Mouse (Mus musculus) forebrain, embryonic 14.5 days (tissue): ENCODE results near the gene Sprr2h. TPM values are rescaled to one million over a fixed set of nuclear protein-coding genes. Genes with fewer than 3 reads are reported as not detected.

Experiments used
- ATAC-seq: fragments of 200-750 bp; cut with Nextera tagmentation; 2 replicates; pipeline ENCODE4 v1.8.0; 2017; ENCODE audit warnings: mild to moderate bottlenecking, moderate library complexity
- DNase-seq: peaks from one replicate; pipeline ENCODE4 v3.0.0-alpha.2; 2015; ENCODE audit warnings: low spot score
- H3K27ac ChIP-seq: fragments of 300-500 bp; sonication (generic); 2 replicates; pipeline ENCODE4 v1.5.1; 2014; ENCODE audit warnings: low read depth, mild to moderate bottlenecking, control low read depth, low read length, moderate library complexity
- H3K27me3 ChIP-seq: fragments of 300-500 bp; sonication (generic); replicated peaks from 2 replicates; pipeline ENCODE4 v1.6.1; 2014; ENCODE audit warnings: low read length, control low read depth, mixed read lengths; ENCODE audit not compliant: control insufficient read depth, insufficient read depth
- H3K36me3 ChIP-seq: fragments of 300-500 bp; sonication (generic); 2 replicates; pipeline ENCODE4 v1.6.1; 2014; ENCODE audit warnings: low read length, control low read depth; ENCODE audit not compliant: control insufficient read depth, insufficient read depth
- H3K4me1 ChIP-seq: fragments of 300-500 bp; sonication (generic); 2 replicates; pipeline ENCODE4 v1.6.1; 2014; ENCODE audit warnings: antibody characterized with exemption, low read length, control low read depth; ENCODE audit not compliant: control insufficient read depth, insufficient read depth
- H3K4me2 ChIP-seq: fragments of 300-500 bp; sonication (generic); 2 replicates; pipeline ENCODE4 v1.6.1; 2014; ENCODE audit warnings: mild to moderate bottlenecking, control low read depth, low read length
- H3K4me3 ChIP-seq: fragments of 300-500 bp; sonication (generic); 2 replicates; pipeline ENCODE4 v1.5.1; 2014; ENCODE audit warnings: low read depth, low read length, control low read depth
- H3K9ac ChIP-seq: fragments of 300-500 bp; sonication (generic); 2 replicates; pipeline ENCODE4 v1.6.1; 2014; ENCODE audit warnings: mild to moderate bottlenecking, low read length, control low read depth, moderate library complexity
- H3K9me3 ChIP-seq: fragments of 300-500 bp; sonication (generic); replicated peaks from 2 replicates; pipeline ENCODE4 v1.6.1; 2016; ENCODE audit warnings: low read length, control low read depth, mixed read lengths; ENCODE audit not compliant: control insufficient read depth
- WGBS: fragments of 180-500 bp; shearing (Covaris S2); extraction: QIAGEN DNeasy Blood & Tissue Kit; methylation state at CpG from one replicate; pipeline ENCODE4 v1.1.7; 2014; 5-methylcytosine and 5-hydroxymethylcytosine counted together
- polyA plus RNA-seq: library from polyadenylated mRNA; unstranded; fragments of >200 nt; fragmentation: Nextera tagmentation; extraction: Ambion mirVana; gene quantifications from 2 replicates; pipeline ENCODE4 v1.2.1, GENCODE M21; 2014

The Sprr2h gene
- not detected in 2 replicates for polyA plus RNA-seq

GRCm38 (mm10) chr3:92385385-92385784, at the start of gene Sprr2h:
Gene Sprr2h (plus strand): TSS chr3:92385685.
- Histone ChIP-seq H3K27ac (no peak within 1 kb of the TSS), H3K4me3 (no peak within 1 kb of the TSS), H3K27me3 (no peaks in the 10 kb centered on the region), H3K4me2 (no peak within 1 kb of the TSS), H3K4me1 (no peaks in the 10 kb centered on the region), H3K36me3 (no peaks in the 10 kb centered on the region), H3K9ac (no peak within 1 kb of the TSS), H3K9me3 (no peaks in the 10 kb centered on the region)
- no peak for ATAC-seq
- DNase-seq: no peak
- 83% methylated on average over 1 of the region's 1 CpGs for WGBS

DNA sequence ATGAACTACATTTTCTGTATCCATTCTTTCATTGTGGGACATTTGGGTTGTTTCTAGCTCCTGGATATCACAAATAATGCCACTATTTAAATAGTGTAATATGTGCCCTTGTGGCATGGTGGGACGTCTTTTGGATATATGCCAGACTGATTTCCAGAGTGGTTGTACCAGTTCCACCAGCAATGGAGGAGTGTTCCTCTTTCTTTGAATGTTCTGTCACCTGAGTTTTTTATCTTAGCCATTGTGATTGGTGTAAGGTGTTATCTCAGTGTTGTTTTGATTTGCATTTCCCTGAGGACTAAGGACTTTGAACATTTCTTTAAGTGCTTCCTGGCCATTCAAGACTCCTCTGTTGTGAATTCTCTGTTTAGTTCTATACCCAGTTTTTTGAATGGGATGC, 49.2 kb upstream of the Sprr2h start:
- H3K27ac ChIP-seq: no peak overlapping the region
- no peaks in the 10 kb centered on the region for H3K27me3 ChIP-seq
- WGBS: 90% methylated on average over 1 of the region's 1 CpGs
- H3K9me3 ChIP-seq: no peaks in the 10 kb centered on the region
- H3K9ac ChIP-seq: no peak overlapping the region
- no peak overlapping the region for H3K4me2 ChIP-seq
- DNase-seq: no peak
- no peaks in the 10 kb centered on the region for H3K4me1 ChIP-seq
- no peaks in the 10 kb centered on the region for H3K36me3 ChIP-seq
- no peak for ATAC-seq
- H3K4me3 ChIP-seq: no peak overlapping the region

- H3K4me1 ChIP-seq: no peaks in the 10 kb centered on the region
- no peaks in the 10 kb centered on the region for H3K36me3 ChIP-seq
- no peaks in the 10 kb centered on the region for H3K27me3 ChIP-seq
- H3K9ac ChIP-seq: no peak within 1 kb of the TSS
- no peak within 1 kb of the TSS for H3K4me3 ChIP-seq
- no peaks in the 10 kb centered on the region for H3K9me3 ChIP-seq
- 91% methylated on average over 5 of the region's 5 CpGs for WGBS
- H3K4me2 ChIP-seq: no peak within 1 kb of the TSS
- no peak within 1 kb of the TSS for H3K27ac ChIP-seq
- ATAC-seq: no peak
- no peak for DNase-seq
These were observed 46.6 kb upstream of the Sprr2h start, which contains the start of gene Sprr2d for GRCm38 (mm10) chr3:92338840-92339239. Gene Sprr2d (plus strand): TSS chr3:92339140.

DNA sequence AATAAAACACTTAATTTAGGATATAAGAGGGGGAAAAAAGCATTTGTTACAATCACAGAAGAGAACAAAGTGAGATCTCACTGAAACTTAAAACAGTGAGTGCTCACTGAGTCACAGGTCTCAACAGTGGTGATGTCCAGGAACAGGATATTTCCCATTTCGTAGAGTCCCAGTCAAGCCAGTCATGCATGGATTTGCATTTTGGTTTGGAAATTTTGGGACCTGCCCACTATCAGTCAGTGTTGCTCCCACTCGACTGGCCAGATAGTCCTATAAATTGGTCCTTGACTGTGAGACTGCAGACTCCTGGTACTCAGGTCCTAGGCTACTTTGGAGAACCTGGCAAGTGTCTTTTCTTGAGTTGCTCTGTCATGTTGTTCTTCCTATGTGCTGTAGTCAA, 33.6 kb upstream of the Sprr2h start, which contains the start of gene Sprr2e:
Gene Sprr2e, plus strand, starts transcription at position 301 of the 400 bp plus-strand sequence.
- no peaks in the 10 kb centered on the region for H3K4me1 ChIP-seq
- no peaks in the 10 kb centered on the region for H3K9me3 ChIP-seq
- ATAC-seq: no peak
- 83% methylated on average over 2 of the region's 2 CpGs for WGBS
- no peak within 1 kb of the TSS for H3K4me3 ChIP-seq
- no peak for DNase-seq
- H3K4me2 ChIP-seq: no peak within 1 kb of the TSS
- H3K36me3 ChIP-seq: no peaks in the 10 kb centered on the region
- H3K9ac ChIP-seq: no peak within 1 kb of the TSS
- no peak within 1 kb of the TSS for H3K27ac ChIP-seq
- no peaks in the 10 kb centered on the region for H3K27me3 ChIP-seq

GRCm38 (mm10) chr3:92361619-92362018, 23.9 kb upstream of the Sprr2h start:
- no peaks in the 10 kb centered on the region for H3K4me1 ChIP-seq
- no peaks in the 10 kb centered on the region for H3K27me3 ChIP-seq
- DNase-seq (no peak), ATAC-seq (no peak)
- no peak overlapping the region for H3K27ac ChIP-seq
- no peak overlapping the region for H3K4me3 ChIP-seq
- H3K9me3 ChIP-seq: no peaks in the 10 kb centered on the region
- H3K9ac ChIP-seq: no peak overlapping the region
- H3K4me2 ChIP-seq: no peak overlapping the region
- H3K36me3 ChIP-seq: no peaks in the 10 kb centered on the region

GRCm38 (mm10) chr3:92364887-92365286, 20.6 kb upstream of the Sprr2h start, which contains the start of gene Sprr2f:
Gene Sprr2f (plus strand): TSS chr3:92365187.
- Histone ChIP-seq H3K27ac (no peak within 1 kb of the TSS), H3K4me2 (no peak within 1 kb of the TSS), H3K4me1 (no peaks in the 10 kb centered on the region), H3K4me3 (no peak within 1 kb of the TSS), H3K9ac (no peak within 1 kb of the TSS), H3K36me3 (no peaks in the 10 kb centered on the region), H3K27me3 (no peaks in the 10 kb centered on the region), H3K9me3 (no peaks in the 10 kb centered on the region)
- DNase-seq (no peak), ATAC-seq (no peak)
- WGBS: 75% methylated on average over 3 of the region's 3 CpGs

DNA sequence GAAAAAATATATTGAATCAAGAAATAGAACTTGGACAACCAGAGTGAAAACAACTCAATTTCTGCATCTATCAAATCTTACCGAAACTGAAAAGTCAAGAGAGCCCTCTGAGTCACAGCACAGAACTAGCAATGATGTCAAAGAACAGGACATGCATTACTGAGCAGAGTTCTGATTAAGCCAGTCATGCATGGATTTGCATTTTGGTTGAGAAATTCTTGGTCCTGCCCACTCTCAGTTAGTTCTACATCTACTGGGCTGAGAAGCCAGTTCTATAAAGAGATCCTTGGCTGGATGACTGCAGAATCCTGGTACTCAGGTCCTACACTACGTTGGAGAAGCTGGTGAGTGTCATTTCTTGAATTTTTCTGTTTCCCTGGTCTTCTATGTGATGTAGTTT, 11.9 kb upstream of the Sprr2h start:
- Histone ChIP-seq H3K27ac (no peak overlapping the region), H3K4me1 (no peaks in the 10 kb centered on the region), H3K36me3 (no peaks in the 10 kb centered on the region), H3K9ac (no peak overlapping the region), H3K4me3 (no peak overlapping the region), H3K9me3 (no peaks in the 10 kb centered on the region), H3K27me3 (no peaks in the 10 kb centered on the region), H3K4me2 (no peak overlapping the region)
- 80% methylated on average over 2 of the region's 2 CpGs for WGBS
- no peak for DNase-seq
- ATAC-seq: no peak

- H3K36me3 ChIP-seq: no peaks in the 10 kb centered on the region
- no peaks in the 10 kb centered on the region for H3K9me3 ChIP-seq
- no peak overlapping the region for H3K9ac ChIP-seq
- H3K27me3 ChIP-seq: no peaks in the 10 kb centered on the region
- H3K4me1 ChIP-seq: no peaks in the 10 kb centered on the region
- H3K4me2 ChIP-seq: no peak overlapping the region
- no peak overlapping the region for H3K27ac ChIP-seq
- H3K4me3 ChIP-seq: no peak overlapping the region
- DNase-seq: peak; percentile 1
- ATAC-seq: no peak
- 51% methylated on average over 1 of the region's 1 CpGs for WGBS
These were observed 8.8 kb downstream of the Sprr2h start for GRCm38 (mm10) chr3:92394301-92394700.

GRCm38 (mm10) chr3:92407691-92408090, 22.2 kb downstream of the Sprr2h start, which contains the start of gene Sprr2i:
Gene Sprr2i (plus strand): TSS chr3:92407991.
- ATAC-seq (no peak), DNase-seq (no peak)
- Histone ChIP-seq H3K27ac (no peak within 1 kb of the TSS), H3K9ac (no peak within 1 kb of the TSS), H3K36me3 (no peaks in the 10 kb centered on the region), H3K4me1 (no peaks in the 10 kb centered on the region), H3K4me2 (no peak within 1 kb of the TSS), H3K9me3 (no peaks in the 10 kb centered on the region), H3K27me3 (no peaks in the 10 kb centered on the region), H3K4me3 (no peak within 1 kb of the TSS)
- 88% methylated on average over 2 of the region's 2 CpGs for WGBS
